Mouse (Mus musculus) ES-E14 (cell line): ENCODE measurements at regions not wholly inside any gene's neighbourhood (a gene's known extent, or its start where the extent isn't known, plus 50 kb on each side); places are given as distances from the start of the nearest gene placed in this dataset.

Experiments used
- HCFC1 ChIP-seq: IDR thresholded peaks from 2 replicates; pipeline ENCODE4 v1.6.1; 2012; ENCODE audit warnings: low read length, inconsistent platforms, borderline replicate concordance; ENCODE audit not compliant: insufficient read depth
- ZC3H11A ChIP-seq: IDR thresholded peaks from 2 replicates; pipeline ENCODE4 v1.6.1; 2012; ENCODE audit warnings: low read depth, mild to moderate bottlenecking, inconsistent platforms, low read length, borderline replicate concordance
- ZNF384 ChIP-seq: IDR thresholded peaks from 2 replicates; pipeline ENCODE4 v1.6.1; 2012; ENCODE audit warnings: low read depth, low read length, inconsistent platforms

DNA sequence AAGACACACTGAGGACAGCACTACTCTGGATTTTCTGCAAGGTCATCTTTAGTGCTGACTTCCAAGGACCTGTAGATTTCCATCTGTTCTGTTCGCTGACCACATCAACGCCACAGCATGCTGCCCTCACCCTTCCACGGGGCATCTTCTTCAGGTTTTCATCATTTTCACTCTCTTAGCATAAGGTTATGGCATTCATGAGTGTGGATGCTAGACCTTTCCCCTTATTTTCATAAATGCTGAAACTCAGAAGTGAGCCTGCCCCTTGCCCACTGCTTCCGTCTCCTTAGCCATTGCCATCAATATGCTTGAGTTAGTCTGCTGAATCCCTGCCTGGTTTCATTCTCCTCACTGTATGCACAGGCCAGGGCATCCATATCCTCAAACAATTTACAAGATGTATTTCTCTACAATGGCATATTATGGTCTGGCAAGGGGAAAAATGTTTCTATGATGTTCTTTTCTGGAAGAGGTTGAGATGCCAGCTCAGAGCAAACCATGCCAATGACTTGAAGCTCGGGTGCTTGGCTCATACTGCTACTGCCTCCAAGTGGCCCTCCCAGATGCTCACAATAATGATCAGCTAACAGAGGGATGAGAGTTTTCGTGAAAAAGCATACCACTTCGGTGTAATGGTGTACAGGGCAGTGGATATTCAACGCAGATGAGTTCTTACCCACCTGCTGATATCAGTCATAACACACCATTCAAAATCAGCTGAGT is 324.6 kb downstream of the Ppp3ca start:
- no peak for TF ChIP-seq ZC3H11A
- no peak for TF ChIP-seq ZNF384
- no peak for TF ChIP-seq HCFC1
